Mouse (Mus musculus) bone marrow macrophage, adult 2 months (primary cell): ENCODE results near the gene Mapk1.

Experiments used
- CTCF ChIP-seq: IDR thresholded peaks from 2 replicates; pipeline ENCODE4 v1.5.1; 2012; ENCODE audit warnings: low read depth, mild to moderate bottlenecking, low read length, moderate library complexity
- POLR2A ChIP-seq: IDR thresholded peaks from 2 replicates; pipeline ENCODE4 v1.6.1; 2012; ENCODE audit warnings: mild to moderate bottlenecking, low read depth, low read length, borderline replicate concordance

DNA sequence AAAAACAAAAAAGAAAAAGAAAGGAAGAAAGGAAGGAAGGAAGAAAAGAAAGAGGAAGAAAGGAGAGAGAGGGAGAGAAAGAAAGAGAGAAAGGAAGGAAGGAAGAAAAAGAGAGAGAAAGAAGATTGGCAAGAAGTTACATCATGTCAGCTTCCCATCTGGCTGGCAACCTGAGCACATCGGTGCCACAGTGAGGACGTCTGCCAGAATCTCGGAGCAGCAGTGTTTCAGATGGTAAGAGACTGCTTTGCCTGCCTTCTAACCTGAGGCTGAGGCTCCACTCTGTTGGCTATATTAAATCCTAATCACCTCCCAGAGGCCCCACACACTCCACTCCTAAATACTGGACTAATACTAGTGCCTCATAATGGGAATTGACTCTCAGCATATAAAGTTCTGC is 70.7 kb downstream of the Mapk1 start:
- TF ChIP-seq CTCF: no peak
- no peak for TF ChIP-seq POLR2A
